Mouse (Mus musculus) left cerebral cortex, postnatal 25 days (tissue): ENCODE measurements around the gene Hsd17b13. TPM values are rescaled to one million over a fixed set of nuclear protein-coding genes. Genes with fewer than 3 reads are reported as not detected.
A peak's percentile ranks its signal among the peaks of the same experiment; 100 is the strongest.
"Not testable (repeated sequence)": the region's sequence is repeated elsewhere in the genome, so short reads cannot be mapped to it uniquely, and the experiment has no call there.

Experiments
- DNase-seq, 2 experiments: peaks; one replicate each; pipeline ENCODE4 v3.0.0; 2022; ENCODE audit warnings: low spot score in 2 of 2, mixed read lengths in 1 of 2
- intact Hi-C: fragments of 180-260 bp; cut with DNase I; formaldehyde crosslinking; loops from one replicate; pipeline ENCODE4 v1.15.1; 2025
- total RNA-seq, 2 experiments: library from RNA; stranded (reverse); gene quantifications; 2 replicates each; pipeline ENCODE4 v1.2.3; 2021

Gene Hsd17b13
- total RNA-seq = under 1 TPM; 0.37 to 0.50 TPM

GRCm38 (mm10) chr5:103977297-103977696, at the start of gene Hsd17b13:
Hsd17b13 (minus strand) TSS chr5:103977410.
- no peak for DNase-seq
- intact Hi-C loops = no loop called here

- intact Hi-C loops = no loop called here
- DNase-seq = no peak
These were observed 48.1 kb upstream of the Hsd17b13 start for GRCm38 (mm10) chr5:104025245-104025854.

GRCm38 (mm10) chr5:104024762-104025161, 47.6 kb upstream of the Hsd17b13 start:
- no peak for DNase-seq

GRCm38 (mm10) chr5:104024193-104024592, 47.0 kb upstream of the Hsd17b13 start:
- DNase-seq, intact Hi-C loops: not testable (repeated sequence)

More at GRCm38 (mm10) chr5:104024762-104025161, 47.6 kb upstream of the Hsd17b13 start:
- intact Hi-C loops = no loop called here

- DNase-seq = no peak
- intact Hi-C loops = no loop called here
These were observed 46.2 kb upstream of the Hsd17b13 start for GRCm38 (mm10) chr5:104023289-104024020.

- intact Hi-C loops = no loop called here
- no peak for DNase-seq
These were observed 45.3 kb upstream of the Hsd17b13 start for GRCm38 (mm10) chr5:104022558-104022957.

- intact Hi-C loops = no loop called here
- DNase-seq = peak; percentile 64 to 80
These were observed 44.6 kb upstream of the Hsd17b13 start, which contains the start of gene Hsd17b11 for GRCm38 (mm10) chr5:104021597-104022378. Hsd17b11 (minus strand) TSS chr5:104021919.

GRCm38 (mm10) chr5:104011419-104011818, 34.2 kb upstream of the Hsd17b13 start:
- no peak for DNase-seq
- intact Hi-C loops = no loop called here

- no peak for DNase-seq
These were observed 33.1 kb upstream of the Hsd17b13 start for GRCm38 (mm10) chr5:104010261-104010660.

GRCm38 (mm10) chr5:104009421-104009820, 32.2 kb upstream of the Hsd17b13 start:
- intact Hi-C loops = no loop called here

More at GRCm38 (mm10) chr5:104010261-104010660, 33.1 kb upstream of the Hsd17b13 start:
- intact Hi-C loops = no loop called here

GRCm38 (mm10) chr5:104007801-104008200, 30.6 kb upstream of the Hsd17b13 start:
- no peak for DNase-seq
- intact Hi-C loops = no loop called here

More at GRCm38 (mm10) chr5:104009421-104009820, 32.2 kb upstream of the Hsd17b13 start:
- no peak for DNase-seq

GRCm38 (mm10) chr5:104006811-104007210, 29.6 kb upstream of the Hsd17b13 start:
- intact Hi-C loops = no loop called here
- no peak for DNase-seq

GRCm38 (mm10) chr5:104003955-104004354, 26.7 kb upstream of the Hsd17b13 start:
- no peak for DNase-seq
- intact Hi-C loops = no loop called here

- intact Hi-C loops = no loop called here
- DNase-seq = no peak
These were observed 26.2 kb upstream of the Hsd17b13 start for GRCm38 (mm10) chr5:104003256-104003931.

- DNase-seq = no peak
- intact Hi-C loops = no loop called here
These were observed 25.5 kb upstream of the Hsd17b13 start for GRCm38 (mm10) chr5:104002549-104003255.

GRCm38 (mm10) chr5:103999738-104000137, 22.5 kb upstream of the Hsd17b13 start:
- intact Hi-C loops = loop anchor here (1.0 to 2.0 kb wide), 2 partner anchors 40 to 341 kb away; no protein-coding TSS in a partner anchor
- peak; percentile 77 to 79 for DNase-seq

- DNase-seq = peak; percentile 36
- intact Hi-C loops = loop anchor here (1.0 to 2.0 kb wide), 2 partner anchors 41 to 342 kb away; no protein-coding TSS in a partner anchor
These were observed 21.5 kb upstream of the Hsd17b13 start for GRCm38 (mm10) chr5:103998739-103999138.

- DNase-seq = peak in 1 of 2 experiments; percentile 37
- intact Hi-C loops = no loop called here
These were observed 18.0 kb upstream of the Hsd17b13 start for GRCm38 (mm10) chr5:103995181-103995580.

GRCm38 (mm10) chr5:103994669-103995068, 17.5 kb upstream of the Hsd17b13 start:
- no peak for DNase-seq
- intact Hi-C loops = no loop called here
